Mouse (Mus musculus): ENCODE measurements around the gene Il1r1.

- TF ChIP-seq CTCF (IDR thresholded peaks at IDR 0.05; ENCODE audit: low read depth, low read length), result no peak
- no peak for TF ChIP-seq POLR2A (IDR thresholded peaks at IDR 0.05; ENCODE audit: borderline replicate concordance, low read depth, low read length)
Measured at GRCm38 (mm10) chr1:40281950-40282349, 57.1 kb downstream of the Il1r1 start.

All from bone marrow macrophage, adult 2 months (primary cell).